16 mouse cellular contexts compared by ENCODE assay signal in the genomic region with DNA sequence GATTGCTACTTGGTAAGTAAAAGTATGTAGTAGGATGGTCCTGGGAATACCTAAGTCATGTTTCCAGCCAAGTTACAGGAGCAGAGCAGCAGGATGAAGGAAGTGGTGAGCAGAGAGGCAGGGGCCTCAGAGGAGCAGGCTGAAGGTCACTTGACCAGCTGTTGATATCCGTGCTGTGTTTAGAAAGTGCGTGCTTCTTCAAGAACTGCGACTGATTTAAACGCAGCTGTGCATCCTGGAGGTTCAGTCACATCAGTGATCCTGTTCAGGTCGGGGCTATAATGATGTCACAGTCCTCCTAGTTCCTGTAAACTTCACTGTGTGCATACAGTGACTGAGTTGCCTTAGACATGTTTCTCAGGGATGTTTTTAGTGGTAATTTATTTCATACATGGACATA.
DNase-seq lines count a peak whose midpoint lies in the region; ATAC-seq and TF ChIP-seq lines count a peak whose summit lies in the region.
"Had no signal": no experiment of that assay in that cellular context is flagged by ENCODE, and none has a peak within 500 bp of the region (broad histone marks: within the 10 kb centered on the region; RNA-seq: fewer than 3 reads in every experiment).

No protein-coding gene starts in this region.

- no peak overlapping the region for H3K4me3 ChIP-seq in embryonic facial prominence, embryonic 14.5 days (ENCODE audit: low read depth, low read length)
- no peak overlapping the region for H3K4me3 ChIP-seq in embryonic facial prominence, embryonic 10.5 days
- H3K4me3 ChIP-seq in heart, embryonic 16.5 days (ENCODE audit: low read length), result no peak overlapping the region
- peak overlapping the region; percentile 74 for H3K4me3 ChIP-seq in megakaryocyte, embryonic 14.5 days (replicated peaks)
- H3K4me3 ChIP-seq in myocyte, result no peak overlapping the region
- H3K4me3 ChIP-seq: forebrain, embryonic 13.5 days; hindbrain, embryonic 15.5 days; lung, embryonic 15.5 days; midbrain, embryonic 15.5 days had no signal

- no peak overlapping the region for H3ac ChIP-seq in myocyte (ENCODE audit: control insufficient read depth, insufficient read length)

- H3K4me1 ChIP-seq in embryonic facial prominence, embryonic 14.5 days (ENCODE audit: control insufficient read depth, insufficient read depth, low read length), result peaks cover 50% of the 10 kb centered on the region
- peaks cover 81% of the 10 kb centered on the region for H3K4me1 ChIP-seq in embryonic facial prominence, embryonic 10.5 days
- H3K4me1 ChIP-seq in heart, embryonic 16.5 days (ENCODE audit: control insufficient read depth, insufficient read depth, low read length), result peaks cover 68% of the 10 kb centered on the region
- H3K4me1 ChIP-seq in megakaryocyte, embryonic 14.5 days, result peaks cover 100% of the 10 kb centered on the region

- no peak overlapping the region for H3K9ac ChIP-seq in embryonic facial prominence, embryonic 14.5 days (ENCODE audit: low read depth, low read length)
- peak overlapping the region; percentile 35; the same call in 1 of the 2 replicates for H3K9ac ChIP-seq in heart, embryonic 16.5 days (ENCODE audit: low read length)
- H3K9ac ChIP-seq: forebrain, embryonic 13.5 days; hindbrain, embryonic 15.5 days; lung, embryonic 15.5 days; midbrain, embryonic 15.5 days had no signal

- H3K27me3 ChIP-seq in embryonic facial prominence, embryonic 14.5 days (replicated peaks; ENCODE audit: control insufficient read depth, insufficient read depth, low read length), result no peaks in the 10 kb centered on the region
- H3K27me3 ChIP-seq in embryonic facial prominence, embryonic 10.5 days (replicated peaks; ENCODE audit: low read depth, poor library complexity, severe bottlenecking), result no peaks in the 10 kb centered on the region
- H3K27me3 ChIP-seq in heart, embryonic 16.5 days (ENCODE audit: control insufficient read depth, insufficient read depth, low read length), result no peaks in the 10 kb centered on the region
- no peaks in the 10 kb centered on the region for H3K27me3 ChIP-seq in megakaryocyte, embryonic 14.5 days (replicated peaks)
- no peaks in the 10 kb centered on the region for H3K27me3 ChIP-seq in myocyte (ENCODE audit: control insufficient read depth, insufficient read depth, insufficient read length)
- H3K27me3 ChIP-seq: forebrain, embryonic 13.5 days; hindbrain, embryonic 15.5 days; lung, embryonic 15.5 days; midbrain, embryonic 15.5 days had no signal

- DNase-seq in embryonic facial prominence, embryonic 14.5 days (ENCODE audit: low spot score), result peak; percentile 58
- DNase-seq in embryonic facial prominence, embryonic 10.5 days (ENCODE audit: low spot score), result no peak
- no peak for DNase-seq in heart, postnatal 25 days (ENCODE audit: low spot score)
- DNase-seq in adrenal gland, postnatal 14 days, result no peak
- DNase-seq: adrenal gland, adult 8-10 months; cerebellum, adult 18-20 months; kidney, adult 9 months; retina, postnatal 1 day had no signal

- H3K79me2 ChIP-seq in myocyte (ENCODE audit: control insufficient read depth, insufficient read depth), result peaks cover 26% of the 10 kb centered on the region

- no peaks in the 10 kb centered on the region for H3K36me3 ChIP-seq in embryonic facial prominence, embryonic 14.5 days (ENCODE audit: control insufficient read depth, insufficient read depth, low read length)
- no peaks in the 10 kb centered on the region for H3K36me3 ChIP-seq in embryonic facial prominence, embryonic 10.5 days (replicated peaks)
- H3K36me3 ChIP-seq in heart, embryonic 16.5 days (ENCODE audit: control insufficient read depth, insufficient read depth), result no peaks in the 10 kb centered on the region
- peaks cover 21% of the 10 kb centered on the region for H3K36me3 ChIP-seq in megakaryocyte, embryonic 14.5 days (replicated peaks; ENCODE audit: low read length)
- no peaks in the 10 kb centered on the region for H3K36me3 ChIP-seq in myocyte (ENCODE audit: control insufficient read depth, insufficient read depth)
- H3K36me3 ChIP-seq: hindbrain, embryonic 15.5 days; lung, embryonic 15.5 days; midbrain, embryonic 15.5 days had no signal

- no peak for TF ChIP-seq POLR2A in myocyte (IDR thresholded peaks at IDR 0.05; ENCODE audit: insufficient read length, low read depth)

- H3K27ac ChIP-seq in embryonic facial prominence, embryonic 14.5 days (replicated peaks; ENCODE audit: low read depth, low read length), result peak overlapping the region; percentile 49
- H3K27ac ChIP-seq in embryonic facial prominence, embryonic 10.5 days (replicated peaks), result no peak overlapping the region
- H3K27ac ChIP-seq in heart, embryonic 16.5 days (ENCODE audit: low read length), result peak overlapping the region; percentile 63
- H3K27ac ChIP-seq: forebrain, embryonic 13.5 days; hindbrain, embryonic 15.5 days; midbrain, embryonic 15.5 days had no signal

- no peak overlapping the region for H3K4me2 ChIP-seq in embryonic facial prominence, embryonic 14.5 days (ENCODE audit: low read depth, low read length)
- no peak overlapping the region for H3K4me2 ChIP-seq in heart, embryonic 16.5 days (ENCODE audit: low read depth, low read length)
- peak overlapping the region; percentile 28 for H3K4me2 ChIP-seq in myocyte (ENCODE audit: low read depth)
- H3K4me2 ChIP-seq: forebrain, embryonic 13.5 days; hindbrain, embryonic 15.5 days; lung, embryonic 15.5 days; midbrain, embryonic 15.5 days had no signal

- ATAC-seq in embryonic facial prominence, embryonic 14.5 days (ENCODE audit: low read depth), result no peak
- no peak; the same call in 1 of the 2 replicates for ATAC-seq in heart, embryonic 16.5 days (replicated peaks; ENCODE audit: extremely low read depth, insufficient read depth, low FRiP score)
- ATAC-seq in megakaryocyte, adult 5-6 weeks (ENCODE audit: poor library complexity, severe bottlenecking), result no peak
- ATAC-seq: forebrain, embryonic 13.5 days; midbrain, embryonic 15.5 days had no signal

- no peaks in the 10 kb centered on the region for H3K9me3 ChIP-seq in embryonic facial prominence, embryonic 14.5 days (ENCODE audit: control insufficient read depth, low read length)
- no peaks in the 10 kb centered on the region for H3K9me3 ChIP-seq in embryonic facial prominence, embryonic 10.5 days
- H3K9me3 ChIP-seq in heart, embryonic 16.5 days (replicated peaks; ENCODE audit: control insufficient read depth, low read length), result no peaks in the 10 kb centered on the region
- no peaks in the 10 kb centered on the region for H3K9me3 ChIP-seq in megakaryocyte, embryonic 14.5 days
- H3K9me3 ChIP-seq: forebrain, embryonic 13.5 days; hindbrain, embryonic 15.5 days; lung, embryonic 15.5 days; midbrain, embryonic 15.5 days had no signal

- intact Hi-C loops in heart, postnatal 25 days (cut with DNase I), result no loop called here

- 38% methylated on average over 5 of the region's 5 CpGs for WGBS in embryonic facial prominence, embryonic 14.5 days
- 50% methylated on average over 5 of the region's 5 CpGs for WGBS in embryonic facial prominence, embryonic 10.5 days
- 10% methylated on average over 5 of the region's 5 CpGs for WGBS in heart, embryonic 16.5 days

TF ChIP-seq in myocyte, 11 proteins besides CTCF, POLR2A, EP300 and RAD21:
- TF ChIP-seq MAX (IDR thresholded peaks at IDR 0.05; ENCODE audit: low read depth) (no peak), MYOD1 (IDR thresholded peaks at IDR 0.05; ENCODE audit: control insufficient read depth in 1 of 3, insufficient read length in 2 of 3, low read depth in 2 of 3) (peak in 2 of 3 experiments; percentile 58 to 61), SRF (IDR thresholded peaks at IDR 0.05; ENCODE audit: control insufficient read depth, insufficient read length, low read depth) (no peak), MYOG (IDR thresholded peaks at IDR 0.05; ENCODE audit: control insufficient read depth in 1 of 3, insufficient read depth in 1 of 3, insufficient read length in 2 of 3, low read depth in 2 of 3) (peak in 1 of 3 experiments; percentile 16)
